Mouse (Mus musculus) liver, embryonic 12.5 days (tissue): Measurements from ENCODE around the gene Zbtb45. TPM values are rescaled to one million over a fixed set of nuclear protein-coding genes. Genes with fewer than 3 reads are reported as not detected.
A peak's percentile ranks its signal among the peaks of the same experiment; 100 is the strongest.

Source experiments
- ATAC-seq: fragments of 200-750 bp; cut with Nextera tagmentation; 2 replicates; pipeline ENCODE4 v1.8.0; 2017; ENCODE audit warnings: moderate number of reproducible peaks, mild to moderate bottlenecking, moderate library complexity
- H3K27ac ChIP-seq: fragments of 300-500 bp; sonication (generic); 2 replicates; pipeline ENCODE4 v1.5.1; 2016; ENCODE audit warnings: mild to moderate bottlenecking
- H3K27me3 ChIP-seq: fragments of 300-500 bp; sonication (generic); replicated peaks from 2 replicates; pipeline ENCODE4 v1.6.1; 2016; ENCODE audit warnings: mild to moderate bottlenecking, moderate library complexity
- H3K36me3 ChIP-seq: fragments of 300-500 bp; sonication (generic); 2 replicates; pipeline ENCODE4 v1.6.1; 2016; ENCODE audit warnings: mild to moderate bottlenecking, moderate library complexity
- H3K4me1 ChIP-seq: fragments of 300-500 bp; sonication (generic); 2 replicates; pipeline ENCODE4 v1.6.1; 2016
- H3K4me2 ChIP-seq: fragments of 300-500 bp; sonication (generic); 2 replicates; pipeline ENCODE4 v1.6.1; 2016; ENCODE audit warnings: mild to moderate bottlenecking, moderate library complexity
- H3K4me3 ChIP-seq: fragments of 300-500 bp; sonication (generic); 2 replicates; pipeline ENCODE4 v1.5.1; 2016; ENCODE audit warnings: mild to moderate bottlenecking, moderate library complexity
- H3K9ac ChIP-seq: fragments of 300-500 bp; sonication (generic); 2 replicates; pipeline ENCODE4 v1.6.1; 2016; ENCODE audit warnings: mild to moderate bottlenecking, moderate library complexity
- H3K9me3 ChIP-seq: fragments of 300-500 bp; sonication (generic); replicated peaks from 2 replicates; pipeline ENCODE4 v1.6.1; 2016; ENCODE audit warnings: mild to moderate bottlenecking, moderate library complexity
- WGBS: fragments of 180-500 bp; shearing (Covaris S2); methylation state at CpG from one replicate; pipeline ENCODE4 v1.1.7; 2016; ENCODE audit not compliant: insufficient replicate concordance; 5-methylcytosine and 5-hydroxymethylcytosine counted together
- polyA plus RNA-seq: library from polyadenylated mRNA; unstranded; fragments of >200 nt; fragmentation: Nextera tagmentation; extraction: Ambion mirVana; gene quantifications from 2 replicates; pipeline ENCODE4 v1.2.1, GENCODE M21; 2016

Gene Zbtb45
- polyA plus RNA-seq, 1 experiment from 2014 or later = 20.0 TPM

DNA sequence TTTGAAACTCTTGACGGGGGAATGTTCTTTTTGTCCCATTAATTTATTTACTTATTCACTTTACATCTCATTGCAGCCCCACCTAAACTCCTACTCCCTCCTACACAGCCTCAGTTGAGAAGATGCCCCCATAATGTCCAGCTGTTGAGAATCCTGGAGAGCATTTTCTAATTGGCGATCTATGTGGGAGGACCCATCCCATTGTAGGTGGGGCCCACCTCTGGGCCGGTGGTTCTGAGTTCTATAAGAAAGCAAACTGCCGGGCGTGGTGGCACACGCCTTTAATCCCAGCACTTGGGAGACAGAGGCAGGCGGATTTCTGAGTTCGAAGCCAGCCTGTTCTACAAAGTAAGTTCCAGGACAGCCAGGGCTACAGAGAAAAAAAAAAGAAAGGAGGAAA, 22.9 kb downstream of the Zbtb45 start:
- 68% methylated on average over 8 of the region's 8 CpGs for WGBS
- Histone ChIP-seq H3K9ac (no peak overlapping the region), H3K9me3 (0 out of 2 replicates have a peak, but pooled peaks cover 3% of the 10 kb centered on the region), H3K4me3 (no peak overlapping the region), H3K4me1 (peaks cover 49% of the 10 kb centered on the region), H3K27me3 (no peaks in the 10 kb centered on the region; the same call in 1 of the 2 replicates), H3K27ac (peak overlapping the region; percentile 81), H3K36me3 (peaks cover 9% of the 10 kb centered on the region), H3K4me2 (0 out of 2 replicates have a peak overlapping the region, but pooled peaks have one; percentile 28)
- no peak for ATAC-seq

DNA sequence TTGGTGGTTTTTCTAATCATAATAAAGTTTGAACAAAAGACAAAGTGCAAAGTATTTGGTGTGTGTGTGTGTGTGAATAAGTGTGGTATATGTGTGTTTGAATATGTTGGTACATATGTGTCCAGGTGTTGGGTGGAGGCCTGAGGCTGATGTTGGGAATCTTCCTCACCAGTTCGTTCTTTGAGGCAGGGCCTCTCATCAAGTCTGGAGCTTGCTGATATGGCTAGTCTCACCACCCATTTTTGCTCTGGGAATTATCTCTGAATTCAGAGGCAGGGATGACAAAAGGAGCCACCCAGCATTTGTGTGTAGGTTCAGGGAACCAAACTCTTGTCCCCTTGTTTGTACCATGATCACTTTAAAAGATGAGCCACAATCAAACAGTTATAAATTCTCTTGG, 24.1 kb downstream of the Zbtb45 start:
- H3K9ac ChIP-seq = no peak overlapping the region
- peak overlapping the region; percentile 71 for H3K27ac ChIP-seq
- ATAC-seq = peak; percentile 76

DNA sequence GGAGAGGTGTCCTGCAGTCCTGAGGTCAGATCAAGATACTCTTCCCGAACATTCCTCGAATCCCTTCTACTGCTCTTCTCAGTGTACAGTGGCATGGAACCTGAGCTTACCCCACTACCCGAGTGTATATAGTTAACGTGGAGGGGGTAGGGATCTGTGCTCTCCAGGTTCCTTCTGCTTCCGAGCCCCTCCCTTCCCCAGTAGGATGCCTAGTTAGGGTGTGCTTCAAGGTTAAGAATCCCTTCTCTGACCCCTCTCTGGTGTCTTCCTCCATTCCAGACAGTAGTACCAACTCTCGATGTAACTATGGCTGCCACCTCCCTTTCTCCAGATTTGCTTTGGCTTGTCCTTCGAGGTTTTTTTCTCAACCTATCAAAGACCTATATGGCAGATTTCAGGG, 29.5 kb downstream of the Zbtb45 start:
- H3K4me2 ChIP-seq = no peak overlapping the region
- H3K27ac ChIP-seq = no peak overlapping the region
- no peak overlapping the region for H3K9ac ChIP-seq
- H3K9me3 ChIP-seq = 0 out of 2 replicates have a peak, but pooled peaks cover 2% of the 10 kb centered on the region
- no peak overlapping the region for H3K4me3 ChIP-seq
- ATAC-seq = no peak
- no peaks in the 10 kb centered on the region for H3K27me3 ChIP-seq
- WGBS = 85% methylated on average over 7 of the region's 7 CpGs
- peaks cover 18% of the 10 kb centered on the region for H3K36me3 ChIP-seq
- peaks cover 39% of the 10 kb centered on the region for H3K4me1 ChIP-seq

More for the DNA sequence above, 24.1 kb downstream of the Zbtb45 start:
- H3K4me2 ChIP-seq = no peak overlapping the region
- 24% methylated on average over 1 of the region's 1 CpGs for WGBS
- H3K9me3 ChIP-seq = 0 out of 2 replicates have a peak, but pooled peaks cover 3% of the 10 kb centered on the region
- no peak overlapping the region for H3K4me3 ChIP-seq
- peaks cover 49% of the 10 kb centered on the region for H3K4me1 ChIP-seq
- H3K36me3 ChIP-seq = peaks cover 14% of the 10 kb centered on the region
- no peaks in the 10 kb centered on the region for H3K27me3 ChIP-seq

DNA sequence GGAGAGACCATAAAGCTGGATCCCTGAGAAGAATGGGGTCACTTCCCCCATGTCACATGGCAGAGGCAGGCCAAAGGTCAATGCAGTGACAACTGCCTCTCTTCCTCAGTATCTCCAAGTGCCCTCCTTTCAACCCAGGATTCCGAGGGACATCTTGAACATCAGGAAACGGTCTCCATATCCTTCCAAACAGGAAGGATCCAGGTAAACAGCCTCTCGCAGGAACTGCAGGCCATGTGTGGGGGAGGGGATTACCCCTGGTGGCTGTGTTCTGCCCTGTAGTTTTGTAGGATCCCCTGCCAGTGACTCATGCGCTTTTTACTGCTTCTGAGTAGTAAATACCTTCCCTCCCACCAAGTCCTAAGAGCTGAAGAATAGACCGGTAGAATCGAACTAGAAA, 30.1 kb downstream of the Zbtb45 start:
- no peak overlapping the region for H3K4me2 ChIP-seq
- no peak overlapping the region for H3K9ac ChIP-seq
- 0 out of 2 replicates have a peak overlapping the region, but pooled peaks have one; percentile 91 for H3K27ac ChIP-seq
- ATAC-seq = no peak
- no peaks in the 10 kb centered on the region for H3K9me3 ChIP-seq
- peaks cover 34% of the 10 kb centered on the region for H3K4me1 ChIP-seq
- H3K27me3 ChIP-seq = no peaks in the 10 kb centered on the region
- peaks cover 18% of the 10 kb centered on the region for H3K36me3 ChIP-seq
- 70% methylated on average over 6 of the region's 6 CpGs for WGBS
- no peak overlapping the region for H3K4me3 ChIP-seq

GRCm38 (mm10) chr7:12978931-12979722, 30.7 kb downstream of the Zbtb45 start:
- Histone ChIP-seq H3K9me3 (no peaks in the 10 kb centered on the region), H3K27ac (peak overlapping the region; percentile 91), H3K4me2 (peak overlapping the region; percentile 80), H3K36me3 (peaks cover 18% of the 10 kb centered on the region), H3K4me3 (peak overlapping the region; percentile 66), H3K27me3 (no peaks in the 10 kb centered on the region), H3K9ac (peak overlapping the region; percentile 73), H3K4me1 (peaks cover 29% of the 10 kb centered on the region)
- WGBS = 74% methylated on average over 18 of the region's 18 CpGs
- no peak for ATAC-seq

GRCm38 (mm10) chr7:12977682-12978389, 32.0 kb downstream of the Zbtb45 start, which contains the start of gene Zfp446:
TSS of gene Zfp446 (plus strand) at chr7:12977848.
- Histone ChIP-seq H3K27ac (peak within 1 kb of the TSS; percentile 91), H3K9ac (peak within 1 kb of the TSS; percentile 73), H3K4me2 (peak within 1 kb of the TSS; percentile 80), H3K27me3 (no peaks in the 10 kb centered on the region), H3K4me1 (peaks cover 29% of the 10 kb centered on the region), H3K36me3 (peaks cover 18% of the 10 kb centered on the region), H3K4me3 (peak within 1 kb of the TSS; percentile 66), H3K9me3 (no peaks in the 10 kb centered on the region)
- under 1% methylated on average over 49 of the region's 49 CpGs for WGBS
- peak; percentile 100 for ATAC-seq

DNA sequence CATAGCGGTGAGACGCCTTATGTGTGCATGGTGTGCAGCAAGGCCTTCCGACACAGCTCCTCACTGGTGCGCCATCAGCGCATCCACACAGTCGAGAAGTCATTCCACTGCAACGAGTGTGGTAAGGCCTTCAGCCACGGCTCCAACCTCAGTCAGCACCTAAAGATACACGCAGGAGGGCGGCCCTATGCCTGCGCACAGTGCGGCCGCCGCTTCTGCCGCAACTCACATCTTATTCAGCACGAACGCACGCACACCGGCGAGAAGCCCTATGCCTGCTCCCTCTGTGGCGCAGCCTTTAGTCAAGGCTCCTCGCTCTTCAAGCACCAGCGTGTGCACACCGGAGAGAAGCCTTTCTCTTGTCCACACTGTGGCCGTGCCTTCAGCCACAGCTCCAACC, 38.9 kb downstream of the Zbtb45 start:
- no peak overlapping the region for H3K4me2 ChIP-seq
- WGBS = 90% methylated on average over 25 of the region's 25 CpGs

DNA sequence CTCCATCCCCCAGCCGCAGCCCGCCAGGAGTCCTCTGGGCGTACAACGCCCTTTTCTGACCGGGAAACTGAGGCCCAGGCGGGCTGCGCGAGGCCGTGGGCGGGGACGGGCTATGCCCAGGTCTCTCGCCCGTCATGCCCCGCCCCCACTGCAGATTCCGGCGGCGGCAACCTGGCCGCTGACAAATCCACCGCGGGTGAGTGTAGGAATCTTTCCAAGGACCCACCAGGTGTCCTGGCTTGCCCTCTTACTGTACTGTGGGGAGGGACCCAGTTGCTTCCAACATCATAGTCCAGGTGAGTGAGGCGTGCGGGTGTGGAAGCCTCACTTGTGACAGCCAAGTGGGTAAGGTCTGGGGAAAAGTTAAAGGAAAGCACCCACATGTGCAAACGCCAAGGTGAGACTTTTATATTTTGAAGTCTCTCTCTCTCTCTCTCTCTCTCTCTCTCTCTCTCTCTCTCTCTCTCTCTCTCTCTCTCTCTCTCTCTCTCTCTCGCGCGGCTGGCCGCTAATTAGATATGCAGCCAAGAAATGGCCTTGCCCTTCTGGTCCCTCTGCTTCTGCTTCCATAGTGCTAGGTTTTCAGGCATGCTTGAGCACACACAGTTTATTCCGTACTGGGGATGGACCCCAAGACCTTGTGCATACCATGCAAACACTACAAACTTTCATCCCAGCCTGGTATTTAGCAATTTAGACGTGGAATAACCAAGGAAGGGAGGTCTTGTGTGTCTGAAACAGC, 43.6 kb downstream of the Zbtb45 start:
- H3K4me1 ChIP-seq = peaks cover 42% of the 10 kb centered on the region
- H3K36me3 ChIP-seq = peaks cover 27% of the 10 kb centered on the region
- H3K4me2 ChIP-seq = peak overlapping the region; percentile 94
- peak overlapping the region; percentile 83 for H3K9ac ChIP-seq
- no peaks in the 10 kb centered on the region for H3K9me3 ChIP-seq
- peak; percentile 87 for ATAC-seq
- H3K27me3 ChIP-seq = no peaks in the 10 kb centered on the region
- H3K27ac ChIP-seq = peak overlapping the region; percentile 92
- peak overlapping the region; percentile 81 for H3K4me3 ChIP-seq
- WGBS = under 1% methylated on average over 29 of the region's 29 CpGs

More for the DNA sequence above, 38.9 kb downstream of the Zbtb45 start:
- no peaks in the 10 kb centered on the region for H3K9me3 ChIP-seq
- ATAC-seq = no peak
- H3K36me3 ChIP-seq = peaks cover 42% of the 10 kb centered on the region
- H3K27ac ChIP-seq = no peak overlapping the region
- no peak overlapping the region for H3K4me3 ChIP-seq
- no peak overlapping the region for H3K9ac ChIP-seq
- H3K27me3 ChIP-seq = no peaks in the 10 kb centered on the region
- peaks cover 23% of the 10 kb centered on the region for H3K4me1 ChIP-seq

DNA sequence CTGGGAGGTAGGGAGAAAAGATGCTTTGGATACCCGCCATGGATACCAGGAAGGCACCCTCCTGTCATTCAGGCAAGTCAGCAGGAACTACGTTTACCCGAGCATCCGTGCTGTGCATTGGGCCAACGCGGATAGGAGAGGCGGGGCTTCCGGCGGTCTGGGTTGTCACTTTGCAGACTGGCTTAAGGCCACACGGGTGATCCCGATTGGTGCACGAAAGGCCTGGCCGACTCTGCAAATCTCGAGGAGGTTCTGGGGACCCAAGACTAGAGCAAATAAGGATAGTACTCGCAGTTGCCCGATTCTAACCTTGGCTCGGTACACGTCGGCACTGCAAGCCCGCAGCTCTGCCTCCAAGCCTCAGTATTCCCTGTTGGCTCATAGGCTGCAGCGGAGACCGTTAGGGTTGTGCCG, 44.1 kb downstream of the Zbtb45 start, which contains the start of gene Zfp324:
Zfp324 (plus strand) TSS at position 161 of the 414 bp plus-strand sequence.
- peak within 1 kb of the TSS; percentile 83 for H3K9ac ChIP-seq
- peaks cover 48% of the 10 kb centered on the region for H3K4me1 ChIP-seq
- no peaks in the 10 kb centered on the region for H3K27me3 ChIP-seq
- H3K9me3 ChIP-seq = no peaks in the 10 kb centered on the region
- peak within 1 kb of the TSS; percentile 81 for H3K4me3 ChIP-seq
- peak within 1 kb of the TSS; percentile 94 for H3K4me2 ChIP-seq
- H3K36me3 ChIP-seq = peaks cover 21% of the 10 kb centered on the region
- peak; percentile 93 for ATAC-seq
- H3K27ac ChIP-seq = peak within 1 kb of the TSS; percentile 92
- WGBS = 1% methylated on average over 23 of the region's 23 CpGs

- Histone ChIP-seq H3K9ac (peak overlapping the region; percentile 72), H3K9me3 (no peaks in the 10 kb centered on the region), H3K27me3 (no peaks in the 10 kb centered on the region), H3K4me1 (peaks cover 37% of the 10 kb centered on the region), H3K4me2 (peak overlapping the region; percentile 80), H3K4me3 (peak overlapping the region; percentile 68), H3K36me3 (no peaks in the 10 kb centered on the region), H3K27ac (peak overlapping the region; percentile 75)
- 3% methylated on average over 29 of the region's 29 CpGs for WGBS
- ATAC-seq = peak; percentile 39
Measured at GRCm38 (mm10) chr7:12961511-12962141, 48.2 kb downstream of the Zbtb45 start.

GRCm38 (mm10) chr7:12959718-12960117, 50.1 kb downstream of the Zbtb45 start:
- H3K27ac ChIP-seq = peak overlapping the region; percentile 36; the same call in 1 of the 2 replicates
- no peak overlapping the region for H3K9ac ChIP-seq
- no peak for ATAC-seq
- H3K4me1 ChIP-seq = peaks cover 31% of the 10 kb centered on the region
- no peak overlapping the region for H3K4me3 ChIP-seq
- H3K27me3 ChIP-seq = no peaks in the 10 kb centered on the region
- no peaks in the 10 kb centered on the region for H3K36me3 ChIP-seq
- no peaks in the 10 kb centered on the region for H3K9me3 ChIP-seq
- WGBS = 33% methylated on average over 4 of the region's 4 CpGs
- H3K4me2 ChIP-seq = no peak overlapping the region
